Mouse (Mus musculus): Measurements from ENCODE around the gene Cul9.

The Cul9 gene

GRCm38 (mm10) chr17:46453302-46453948 is 92.8 kb downstream of the Cul9 start:
- DNase-seq (ENCODE audit: low spot score in 2 of 2): no peak

DNA sequence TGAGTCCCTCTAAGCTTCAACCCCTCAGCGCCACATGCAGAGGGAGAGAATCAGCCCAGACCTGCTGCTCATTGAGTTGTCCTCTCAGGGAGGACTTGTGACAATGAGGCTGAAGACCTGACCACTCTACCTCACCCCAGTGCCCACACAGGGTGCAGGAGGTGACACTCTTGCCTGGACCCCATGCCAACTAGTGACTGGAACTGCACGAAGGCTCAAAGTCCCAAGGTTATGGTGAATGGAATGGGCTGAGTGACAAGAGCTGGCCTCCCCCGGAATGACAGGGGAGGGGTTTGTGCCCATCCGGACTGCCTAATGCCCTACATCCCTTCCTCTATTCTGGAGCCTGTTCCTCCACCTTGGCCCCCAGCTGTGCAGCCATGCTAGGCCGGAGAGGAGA is 93.5 kb downstream of the Cul9 start:
- DNase-seq (ENCODE audit: low spot score in 2 of 2): no peak

All from right cerebral cortex, adult 2 months (tissue).